Mouse (Mus musculus) G1E (cell line): ENCODE data around the gene Sars2.

Experiments used
- CTCF ChIP-seq: IDR thresholded peaks from 2 replicates; pipeline ENCODE4 v1.5.1; 2012; ENCODE audit warnings: low read depth, low read length, inconsistent platforms, mixed read lengths
- GATA1 ChIP-seq: IDR thresholded peaks from 2 replicates; pipeline ENCODE4 v1.6.1; 2012; ENCODE audit warnings: borderline replicate concordance, low read length, inconsistent platforms, mixed read lengths
- GATA2 ChIP-seq: IDR thresholded peaks from 2 replicates; pipeline ENCODE4 v1.6.1; 2012; ENCODE audit warnings: low read depth, low read length, inconsistent platforms, borderline replicate concordance
- POLR2AphosphoS5 ChIP-seq: IDR thresholded peaks from 2 replicates; pipeline ENCODE4 v1.6.1; 2012; ENCODE audit warnings: low read depth, low read length, inconsistent platforms; ENCODE audit not compliant: insufficient replicate concordance
- TAL1 ChIP-seq: conservative IDR thresholded peaks from 2 replicates; pipeline ENCODE4 v1.6.1; 2012; ENCODE audit warnings: low read depth, low read length, inconsistent platforms, mixed read lengths

DNA sequence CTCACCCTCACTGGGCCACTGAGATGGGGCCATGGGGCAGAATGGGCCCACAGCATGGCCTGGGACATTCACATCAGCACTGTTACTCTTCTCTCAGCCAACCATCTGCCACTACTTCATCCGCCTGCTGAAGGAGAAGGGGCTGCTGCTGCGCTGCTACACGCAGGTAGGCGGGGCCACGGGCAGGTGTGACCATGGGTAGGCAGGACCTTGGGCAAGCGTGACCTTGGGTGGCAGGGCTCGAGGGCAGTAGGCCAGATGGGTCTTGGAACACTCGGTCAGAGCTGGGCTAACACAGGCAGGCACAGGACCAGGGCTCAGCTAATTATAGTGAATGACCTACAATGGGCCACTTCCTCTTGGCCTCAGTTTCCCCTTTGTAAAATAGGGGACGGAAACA is 37.0 kb downstream of the Sars2 start:
- TF ChIP-seq CTCF (no peak), GATA1 (no peak), TAL1 (no peak), POLR2AphosphoS5 (no peak), GATA2 (no peak)
